Mouse (Mus musculus) kidney, embryonic 16.5 days (tissue): ENCODE data around the gene Sdr39u1. TPM values are rescaled to one million over a fixed set of nuclear protein-coding genes. Genes with fewer than 3 reads are reported as not detected.

Experiments used
- polyA plus RNA-seq: library from polyadenylated mRNA; unstranded; fragments of >200 nt; fragmentation: Nextera tagmentation; extraction: Ambion mirVana; gene quantifications from 2 replicates; pipeline ENCODE4 v1.2.1, GENCODE M21; 2015

Sdr39u1 gene
- polyA plus RNA-seq, 1 experiment from 2014 or later, result 75.8 TPM

Other genes starting within 250 kb of the Sdr39u1 start
- gene Mdp1, start 239.8 kb downstream of the Sdr39u1 start, polyA plus RNA-seq, result 59.8 and 61.0 TPM in 2 replicates
- gene Gmpr2, start 228.4 kb downstream of the Sdr39u1 start, polyA plus RNA-seq, result 74.1 and 74.2 TPM in 2 replicates
- 514 and 521 TPM in 2 replicates for gene Nedd8, start 228.2 kb downstream of the Sdr39u1 start, polyA plus RNA-seq
- 43.9 and 44.5 TPM in 2 replicates for gene Tinf2, start 218.5 kb downstream of the Sdr39u1 start, polyA plus RNA-seq
- 2.9 and 3.0 TPM in 2 replicates for gene Tgm1, start 186.4 kb downstream of the Sdr39u1 start, polyA plus RNA-seq
- gene Rabggta, start 178.0 kb downstream of the Sdr39u1 start, polyA plus RNA-seq, result 43.3 and 46.2 TPM in 2 replicates
- gene Dhrs1, start 154.6 kb downstream of the Sdr39u1 start, polyA plus RNA-seq, result 112 and 119 TPM in 2 replicates
- gene Nop9, start 154.6 kb downstream of the Sdr39u1 start, polyA plus RNA-seq, result 40.6 and 41.9 TPM in 2 replicates
- gene Cideb, start 141.8 kb downstream of the Sdr39u1 start, polyA plus RNA-seq, result 21.1 and 21.3 TPM in 2 replicates
- gene Ltb4r2, start 138.9 kb downstream of the Sdr39u1 start, polyA plus RNA-seq, result 0.41 and 0.45 TPM in 2 replicates
- 0.54 and 0.92 TPM in 2 replicates for gene Ltb4r1, start 134.3 kb downstream of the Sdr39u1 start, polyA plus RNA-seq
- 16.7 and 19.7 TPM in 2 replicates for gene Adcy4, start 116.2 kb downstream of the Sdr39u1 start, polyA plus RNA-seq
- 39.3 and 43.4 TPM in 2 replicates for gene Ripk3, start 111.4 kb downstream of the Sdr39u1 start, polyA plus RNA-seq
- 38.2 and 38.7 TPM in 2 replicates for gene Nfatc4, start 77.1 kb downstream of the Sdr39u1 start, polyA plus RNA-seq
- 22.5 and 25.1 TPM in 2 replicates for gene Nynrin, start 46.3 kb downstream of the Sdr39u1 start, polyA plus RNA-seq
- 0.42 and 0.74 TPM in 2 replicates for gene Cbln3, start 15.9 kb downstream of the Sdr39u1 start, polyA plus RNA-seq
- 18.7 and 19.3 TPM in 2 replicates for gene Khnyn, start 15.3 kb downstream of the Sdr39u1 start, polyA plus RNA-seq
- 2.0 and 2.3 TPM in 2 replicates for gene Cma1, start 44.4 kb upstream of the Sdr39u1 start, polyA plus RNA-seq
- not detected in 2 replicates for gene Cma2, start 50.7 kb upstream of the Sdr39u1 start, polyA plus RNA-seq
- not detected in 2 replicates for gene Mcpt1, start 117.7 kb upstream of the Sdr39u1 start, polyA plus RNA-seq
- not detected in 2 replicates for gene Mcpt9, start 130.2 kb upstream of the Sdr39u1 start, polyA plus RNA-seq
- gene Mcpt2, start 141.7 kb upstream of the Sdr39u1 start, polyA plus RNA-seq, result 0.15 TPM in 1 of 2 replicates, not detected in the other
- not detected in 2 replicates for gene Mcpt4, start 162.0 kb upstream of the Sdr39u1 start, polyA plus RNA-seq
- 0.22 and 0.52 TPM in 2 replicates for gene Mcpt8, start 185.0 kb upstream of the Sdr39u1 start, polyA plus RNA-seq
- gene Ctsg, start 202.3 kb upstream of the Sdr39u1 start, polyA plus RNA-seq, result not detected in 2 replicates
- not detected in 2 replicates for gene Gzme, start 220.3 kb upstream of the Sdr39u1 start, polyA plus RNA-seq
- gene Gzmd, start 232.3 kb upstream of the Sdr39u1 start, polyA plus RNA-seq, result not detected in 2 replicates